Mouse (Mus musculus) heart, adult 2 months (tissue): Measurements from ENCODE around the gene Phgdh.

Experiments
- CTCF ChIP-seq: fragments of 200-600 bp; IDR thresholded peaks from 2 replicates; pipeline ENCODE4 v1.8.1; 2022; ENCODE audit warnings: antibody characterized with exemption, mild to moderate bottlenecking, moderate library complexity
- POLR2A ChIP-seq: fragments of 200-500 bp; IDR thresholded peaks from 2 replicates; pipeline ENCODE4 v1.6.1; 2011; ENCODE audit warnings: mild to moderate bottlenecking, low read depth, low read length, control low read depth; ENCODE audit not compliant: insufficient read depth

DNA sequence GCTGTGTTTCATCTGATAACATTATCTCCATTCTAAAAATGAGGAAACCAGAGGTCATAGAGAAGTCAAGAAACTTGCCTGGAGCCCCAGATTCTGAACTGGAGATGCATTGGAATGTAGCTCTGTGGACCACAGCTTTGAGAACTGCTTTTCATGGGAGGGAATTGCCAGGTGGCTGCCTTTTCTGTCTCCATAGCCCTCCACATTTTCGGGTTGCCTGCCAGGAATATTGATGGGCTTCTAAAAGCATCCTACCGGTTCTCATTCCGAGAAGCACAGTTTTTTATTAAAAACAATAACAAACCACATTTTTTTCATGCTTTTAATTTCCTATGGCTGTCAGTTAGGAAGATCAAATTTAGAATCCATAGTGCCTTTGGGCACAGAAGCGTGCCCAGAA, 47.3 kb upstream of the Phgdh start:
- TF ChIP-seq CTCF (no peak), POLR2A (no peak)
